Mouse (Mus musculus): ENCODE measurements at regions not wholly inside any gene's neighbourhood (a gene's known extent, or its start where the extent isn't known, plus 50 kb on each side); places are given as distances from the start of the nearest gene placed in this dataset.

DNA sequence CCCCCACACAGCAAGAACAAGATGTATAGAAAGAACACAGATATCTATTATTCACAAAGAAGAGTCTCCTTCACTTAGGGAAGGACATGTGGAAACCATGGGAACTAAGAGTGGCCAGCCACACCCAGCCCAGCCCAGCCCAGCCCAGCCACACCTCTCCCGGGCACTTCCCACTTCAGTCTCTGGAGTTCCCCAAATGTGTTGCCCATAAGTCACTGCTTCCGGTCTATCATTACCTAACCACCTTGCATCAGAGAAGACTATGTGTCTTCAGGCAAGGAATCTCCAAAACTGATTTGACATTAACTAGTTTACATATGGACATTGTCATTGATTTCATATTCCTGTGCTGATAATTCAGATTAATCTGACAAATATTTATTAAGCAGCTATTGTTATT, 147.6 kb downstream of the Nfkbiz start:
- no peak for DNase-seq (ENCODE audit: low spot score)

DNA sequence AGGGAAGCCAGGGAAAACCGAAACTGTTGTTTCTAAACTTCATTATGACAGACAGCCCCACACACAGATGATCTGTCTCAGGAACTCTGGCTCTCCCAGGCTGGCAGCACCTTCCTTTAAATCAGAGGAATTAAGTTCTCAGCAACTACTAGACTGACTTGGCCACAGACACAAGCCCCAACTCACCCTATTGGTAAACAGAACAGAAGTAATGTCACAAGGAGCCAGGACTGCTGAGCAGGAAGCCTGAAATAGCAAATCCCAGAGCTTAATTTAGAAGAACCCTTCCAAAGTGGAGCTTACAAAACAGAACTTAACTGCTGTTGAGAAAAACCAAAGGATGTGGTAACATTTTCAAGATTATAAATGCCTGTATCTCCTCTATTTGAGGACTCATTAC, 174.8 kb downstream of the Nfkbiz start:
- no peak for DNase-seq (ENCODE audit: low spot score)

DNA sequence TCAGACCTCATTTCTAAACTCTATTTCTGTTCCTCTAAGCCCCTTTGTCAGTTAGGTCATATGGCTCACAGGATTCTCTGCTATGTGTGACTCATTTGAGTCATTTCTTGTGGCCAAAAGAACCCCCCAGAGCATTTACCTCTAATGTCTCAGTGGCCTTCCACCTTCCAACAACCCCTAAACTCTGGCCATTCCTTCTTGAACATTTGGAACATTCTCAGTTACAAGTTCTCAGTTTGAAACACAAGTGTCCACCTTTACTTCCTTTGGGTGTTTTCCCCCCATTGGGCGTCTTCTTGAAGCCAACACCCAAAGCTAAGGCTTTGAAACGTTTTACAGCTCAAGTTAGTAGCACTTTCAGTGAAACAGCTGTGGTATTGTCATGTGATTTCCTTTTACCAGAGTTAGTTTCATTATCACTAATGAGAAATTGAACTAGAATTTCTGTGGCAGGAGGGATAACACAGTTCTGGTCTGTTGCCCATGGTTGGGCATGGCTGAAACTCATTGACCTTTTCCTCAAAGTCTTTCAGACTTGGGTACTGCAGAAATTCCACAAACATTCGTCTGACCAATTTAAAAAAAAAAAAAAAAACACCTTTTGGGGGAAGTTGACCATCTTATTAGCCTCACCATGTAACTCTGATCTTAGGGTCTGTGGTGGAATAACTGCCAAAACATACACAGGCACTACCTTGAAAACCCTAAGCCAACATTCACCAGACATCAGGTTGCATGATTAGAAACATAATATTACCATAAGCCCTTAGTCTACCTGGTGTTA, 201.8 kb downstream of the Nfkbiz start:
- DNase-seq (ENCODE audit: low spot score), result no peak

DNA sequence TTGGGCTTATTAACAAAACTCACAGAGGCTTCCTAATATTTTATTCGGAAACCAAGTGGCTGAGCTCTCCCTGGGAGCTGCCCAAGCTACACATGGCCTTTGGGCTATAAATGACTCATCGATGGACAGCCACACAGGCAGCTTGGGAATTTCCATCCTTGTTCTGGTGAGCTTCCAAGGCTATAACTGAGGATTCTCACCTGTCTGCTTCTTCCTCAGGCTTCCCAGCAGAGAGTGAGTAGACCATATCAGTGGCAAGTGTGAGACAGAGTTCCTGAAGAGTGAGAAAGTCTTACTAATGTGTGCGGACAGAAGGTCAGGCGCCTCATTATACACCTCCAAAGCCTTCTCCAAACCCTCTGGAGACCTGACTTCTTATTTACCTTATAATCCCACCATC, 202.5 kb downstream of the Nfkbiz start:
- DNase-seq (ENCODE audit: low spot score), result no peak

DNA sequence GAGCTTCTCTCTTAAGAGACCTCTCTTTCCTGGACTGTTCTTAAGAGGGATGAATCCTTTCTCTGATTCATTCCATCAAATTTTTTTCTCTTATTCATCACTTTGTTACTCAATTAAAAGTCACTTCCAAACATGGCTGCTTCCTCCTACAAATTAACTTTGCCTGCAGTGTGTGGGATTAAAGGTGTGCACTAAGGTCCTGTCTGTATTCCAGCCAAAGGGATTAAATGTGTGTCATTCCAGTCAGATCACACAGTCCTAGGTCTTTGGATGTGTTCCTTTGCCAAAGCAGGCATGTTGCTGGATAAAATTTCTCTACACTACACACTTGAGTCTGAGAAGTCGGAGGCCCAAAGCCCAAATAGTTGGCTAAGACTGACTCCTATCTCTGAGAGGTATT, 204.0 kb downstream of the Nfkbiz start:
- no peak for DNase-seq (ENCODE audit: low spot score)

DNA sequence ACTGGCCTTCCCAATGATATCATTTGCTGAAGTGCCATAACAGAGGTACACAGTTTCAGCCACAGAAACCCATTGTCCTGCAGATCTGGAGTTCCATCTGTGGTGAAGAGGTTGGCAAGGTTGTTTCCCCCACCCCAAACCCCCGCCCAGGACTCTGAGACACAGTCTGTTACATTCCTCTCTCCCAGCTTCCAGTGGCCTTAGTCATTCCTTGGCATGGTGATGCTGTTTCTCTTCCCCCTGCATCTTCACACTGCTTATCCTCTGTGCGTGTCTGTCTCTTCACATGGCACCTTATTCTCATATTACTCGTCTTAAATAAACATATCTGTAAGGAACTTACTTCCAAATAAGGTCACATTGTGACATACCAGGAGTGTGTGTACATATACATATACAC, 206.5 kb downstream of the Nfkbiz start:
- no peak for DNase-seq (ENCODE audit: low spot score)

DNA sequence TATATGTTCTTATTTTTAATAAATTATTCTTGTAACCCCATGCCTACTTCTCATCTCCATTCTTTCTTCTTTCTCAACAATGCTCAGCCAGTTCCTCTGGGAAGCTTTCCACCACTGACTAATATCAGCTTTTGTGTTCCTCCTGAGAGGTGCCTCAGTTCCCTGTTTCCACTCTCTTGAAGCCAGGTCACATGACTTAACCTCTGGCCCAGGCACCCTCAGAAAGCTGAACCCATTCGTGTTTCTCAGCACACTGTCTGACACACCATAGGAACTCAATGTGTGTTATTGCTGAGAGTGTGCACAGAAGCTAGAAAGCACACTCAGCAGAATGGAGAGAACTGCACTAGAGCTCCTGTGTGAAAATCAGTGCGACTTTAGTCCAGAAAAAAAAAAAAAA, 207.1 kb downstream of the Nfkbiz start:
- DNase-seq (ENCODE audit: low spot score), result no peak

DNA sequence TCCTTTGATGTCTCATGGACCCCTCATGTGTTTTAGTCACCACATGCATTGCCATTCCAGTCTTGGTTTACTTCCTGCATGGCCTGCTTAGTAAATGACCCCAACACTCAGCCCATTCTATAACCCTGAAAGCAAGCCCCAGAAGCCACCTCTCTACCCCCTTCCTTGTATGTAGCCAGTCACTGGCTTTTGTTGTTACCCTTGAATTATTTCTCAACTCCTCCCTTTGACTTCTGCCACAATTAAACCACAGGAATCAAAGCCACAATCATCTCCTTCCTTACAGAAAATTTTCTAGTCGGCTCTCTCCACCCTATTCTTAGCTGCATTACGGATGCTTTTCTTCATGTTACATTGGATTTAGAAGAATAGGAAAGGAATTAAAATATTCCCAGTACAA, 207.7 kb downstream of the Nfkbiz start:
- DNase-seq (ENCODE audit: low spot score), result no peak

DNA sequence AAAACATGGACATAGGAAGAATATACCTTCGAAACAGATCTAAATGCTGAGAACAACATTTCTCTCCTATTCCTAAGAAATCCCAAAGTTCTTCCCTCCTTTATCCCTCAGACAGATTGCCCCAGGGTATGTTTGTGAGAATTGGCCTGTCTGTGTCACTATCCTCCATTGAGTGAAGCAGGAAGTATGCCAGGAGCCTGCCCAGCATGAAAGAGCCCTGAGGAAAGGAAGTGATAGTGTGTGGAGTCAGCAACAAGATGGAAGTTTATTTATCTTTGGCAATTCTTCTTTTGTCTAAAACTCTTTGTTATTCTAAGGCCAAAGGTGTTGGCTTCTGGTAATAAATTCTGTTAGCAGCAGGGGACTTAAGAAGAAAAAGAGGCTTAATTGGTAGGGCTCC, 211.2 kb downstream of the Nfkbiz start:
- DNase-seq (ENCODE audit: low spot score), result no peak

DNA sequence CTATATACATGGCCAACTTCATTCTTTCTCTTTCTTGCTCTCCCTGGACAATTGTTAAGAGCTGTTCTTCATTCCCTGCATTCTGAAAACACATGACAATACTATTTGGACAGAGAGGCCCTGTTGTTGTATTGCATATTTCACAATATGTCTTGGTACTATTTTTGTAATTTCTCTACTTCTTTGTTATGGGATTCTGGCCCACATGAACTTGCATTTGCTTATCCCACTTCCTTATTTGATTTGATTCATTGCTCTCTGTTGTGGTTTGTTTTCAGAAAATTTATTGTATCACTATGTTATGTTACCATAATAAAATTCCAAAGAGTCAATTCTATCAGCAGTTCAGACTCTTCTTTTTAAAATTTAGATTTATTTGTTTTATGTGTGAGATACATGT, 215.3 kb downstream of the Nfkbiz start:
- DNase-seq (ENCODE audit: low spot score), result no peak

DNA sequence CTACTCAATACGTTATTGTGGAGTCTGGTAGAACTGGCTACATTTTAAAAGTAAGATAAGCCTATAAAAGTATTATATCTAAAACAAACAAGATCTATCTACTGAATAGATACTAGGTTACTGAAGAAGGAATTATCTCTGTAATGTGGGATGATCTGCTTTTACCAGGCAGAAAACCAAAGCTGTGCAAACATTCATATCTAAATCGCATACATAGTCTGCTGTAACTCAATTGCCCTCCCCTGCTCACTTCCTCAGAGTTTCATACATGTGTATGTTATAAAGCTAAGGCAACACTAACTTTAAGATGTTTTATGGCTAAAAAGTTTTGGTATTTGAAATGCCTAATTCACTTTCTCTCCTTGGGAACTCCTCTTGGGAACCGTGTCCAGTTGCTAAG, 219.0 kb downstream of the Nfkbiz start:
- no peak for DNase-seq (ENCODE audit: low spot score)

DNA sequence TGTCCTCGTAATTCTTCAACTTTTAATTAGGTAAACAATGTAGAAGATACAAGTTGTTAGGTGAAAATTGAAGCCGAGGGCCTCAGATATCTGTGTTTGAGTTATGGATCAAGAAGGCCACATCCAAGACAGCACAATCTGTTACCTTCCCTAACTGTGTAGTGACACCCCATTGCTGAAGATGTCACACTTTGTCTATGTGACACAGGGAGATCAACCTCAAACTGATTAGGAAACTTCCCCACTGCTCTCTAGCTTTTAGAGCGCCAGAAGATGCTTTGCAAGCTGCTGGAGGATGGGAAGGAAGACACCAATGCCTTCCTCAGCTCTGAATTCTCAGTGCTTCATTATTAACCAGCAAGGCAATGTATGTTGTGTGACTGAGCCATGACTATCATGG, 220.7 kb downstream of the Nfkbiz start:
- no peak for DNase-seq (ENCODE audit: low spot score)

DNA sequence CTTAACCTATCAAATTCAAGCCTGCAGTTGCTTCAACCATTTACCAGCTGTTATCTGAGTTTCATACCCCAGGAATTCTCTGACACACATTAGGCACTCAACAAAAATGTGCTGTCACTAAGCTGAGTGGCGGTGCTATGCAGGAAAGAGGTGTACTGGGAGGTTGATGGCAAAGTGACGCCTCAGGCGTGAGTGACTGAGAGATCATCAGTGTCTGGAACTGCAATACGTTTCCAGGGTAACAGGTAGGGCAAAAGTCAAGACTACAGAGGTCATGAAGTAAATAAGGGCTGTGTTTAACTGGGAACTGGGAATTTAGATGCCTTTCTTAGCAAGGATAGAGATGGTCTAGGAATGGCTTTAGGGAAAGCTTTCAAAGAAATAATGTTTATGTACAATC, 221.2 kb downstream of the Nfkbiz start:
- DNase-seq (ENCODE audit: low spot score), result no peak

DNA sequence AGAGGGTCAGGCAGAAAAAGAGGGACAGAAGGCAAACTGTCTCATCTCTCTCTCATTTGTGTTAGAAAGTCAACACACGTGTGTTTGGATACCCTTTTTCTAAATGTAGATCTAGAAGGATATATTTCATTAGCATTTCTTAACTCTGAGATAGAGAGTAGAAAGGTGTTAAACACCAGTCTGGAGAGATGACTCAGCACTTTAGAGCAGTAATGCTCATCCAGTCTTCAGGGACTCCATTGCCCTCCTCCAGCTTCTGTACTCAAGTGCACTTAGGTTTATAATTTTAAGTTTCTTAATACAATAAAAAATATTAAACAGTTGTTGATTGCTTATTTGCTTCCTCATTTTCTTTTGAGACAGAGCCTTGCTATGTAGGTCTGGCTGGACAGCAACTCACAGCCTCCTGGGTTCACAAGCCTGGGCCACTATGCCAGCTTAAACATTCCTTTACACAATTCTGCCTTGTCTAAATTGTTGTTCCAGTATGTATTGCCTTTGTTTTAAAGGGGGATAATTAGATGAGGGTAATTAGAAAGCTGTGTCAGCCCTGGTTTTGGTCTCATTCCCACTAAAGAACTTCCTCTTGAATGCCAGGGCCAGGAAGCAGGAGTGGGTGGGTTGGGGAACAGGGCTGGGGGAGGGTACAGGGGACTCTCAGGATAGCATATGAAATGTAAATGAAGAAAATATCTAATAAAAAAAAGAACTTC, 222.1 kb downstream of the Nfkbiz start:
- DNase-seq (ENCODE audit: low spot score), result no peak

DNA sequence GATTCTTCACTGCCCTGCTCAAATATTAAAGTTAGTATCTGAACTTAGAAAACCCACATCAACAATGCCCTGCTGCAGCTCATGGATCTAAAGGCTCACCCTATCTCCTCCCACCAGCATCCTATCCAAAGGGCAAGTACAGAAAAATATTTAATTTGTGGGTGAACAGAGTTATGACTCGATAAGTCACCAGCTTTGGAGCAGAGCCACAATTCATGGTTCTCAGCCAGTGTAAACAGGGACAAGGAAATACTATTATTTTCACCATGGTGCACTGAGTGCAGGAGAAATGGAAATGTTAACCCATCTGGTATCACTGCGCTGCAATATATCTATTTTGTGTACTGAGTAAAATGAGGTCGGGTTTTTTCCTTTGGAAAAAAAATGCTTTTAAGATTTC, 225.8 kb downstream of the Nfkbiz start:
- DNase-seq (ENCODE audit: low spot score), result no peak

DNA sequence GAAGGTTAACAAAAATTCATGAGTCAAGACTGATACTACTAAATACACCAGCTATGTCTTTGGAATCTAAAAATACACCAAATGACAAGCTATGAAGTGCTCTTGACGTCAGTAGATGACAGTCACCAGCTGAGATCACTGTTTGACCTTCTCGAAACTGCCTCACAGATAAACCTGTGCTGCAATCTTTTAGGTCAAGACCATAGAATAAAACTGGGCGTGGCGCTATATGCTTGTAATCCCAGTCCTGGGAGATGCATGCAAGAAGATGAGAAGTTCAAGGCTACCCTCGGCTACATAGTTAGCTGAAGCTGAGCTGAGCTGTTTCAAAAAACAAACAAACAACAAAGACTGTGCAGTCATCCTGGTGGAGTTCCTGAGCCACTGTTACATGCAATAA, 226.7 kb downstream of the Nfkbiz start:
- DNase-seq (ENCODE audit: low spot score), result no peak

DNA sequence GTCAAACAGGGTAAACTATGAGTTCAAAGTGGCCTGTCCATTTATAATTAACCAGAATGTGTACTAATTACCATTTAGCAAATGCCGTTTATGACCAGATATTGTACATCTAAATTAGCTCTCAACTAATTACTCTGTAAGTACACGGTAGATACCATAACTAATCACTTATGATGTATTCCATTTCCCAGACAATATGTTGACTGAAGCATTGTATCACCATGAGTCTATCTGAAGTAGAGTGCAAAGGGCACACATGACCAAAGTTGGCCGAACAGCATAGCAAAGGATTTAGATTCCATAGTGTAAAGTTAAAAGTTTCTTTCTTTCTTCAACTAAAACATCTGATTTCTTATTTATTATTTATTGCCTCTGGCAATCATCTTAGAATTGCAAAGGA, 227.5 kb downstream of the Nfkbiz start:
- no peak for DNase-seq (ENCODE audit: low spot score)

DNA sequence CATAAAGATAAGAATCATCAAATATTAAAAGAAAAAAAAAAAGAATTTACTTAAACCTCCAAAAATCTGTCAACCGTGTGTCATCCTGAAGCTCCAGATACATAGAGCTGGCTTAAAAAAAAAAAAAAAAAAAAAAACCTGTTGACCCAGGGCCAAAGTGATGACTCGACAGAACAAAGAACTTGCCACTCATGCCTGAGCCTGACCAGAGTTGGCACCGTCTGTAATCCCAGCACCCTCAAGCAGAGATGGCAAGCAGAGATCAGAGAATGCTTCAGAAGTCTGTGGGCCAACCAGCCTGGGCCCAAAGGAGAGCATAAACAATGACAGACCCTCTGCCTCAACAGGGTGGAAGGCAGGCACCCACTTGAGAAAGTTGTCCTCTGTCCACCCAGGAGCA, 230.3 kb downstream of the Nfkbiz start:
- no peak for DNase-seq (ENCODE audit: low spot score)

DNA sequence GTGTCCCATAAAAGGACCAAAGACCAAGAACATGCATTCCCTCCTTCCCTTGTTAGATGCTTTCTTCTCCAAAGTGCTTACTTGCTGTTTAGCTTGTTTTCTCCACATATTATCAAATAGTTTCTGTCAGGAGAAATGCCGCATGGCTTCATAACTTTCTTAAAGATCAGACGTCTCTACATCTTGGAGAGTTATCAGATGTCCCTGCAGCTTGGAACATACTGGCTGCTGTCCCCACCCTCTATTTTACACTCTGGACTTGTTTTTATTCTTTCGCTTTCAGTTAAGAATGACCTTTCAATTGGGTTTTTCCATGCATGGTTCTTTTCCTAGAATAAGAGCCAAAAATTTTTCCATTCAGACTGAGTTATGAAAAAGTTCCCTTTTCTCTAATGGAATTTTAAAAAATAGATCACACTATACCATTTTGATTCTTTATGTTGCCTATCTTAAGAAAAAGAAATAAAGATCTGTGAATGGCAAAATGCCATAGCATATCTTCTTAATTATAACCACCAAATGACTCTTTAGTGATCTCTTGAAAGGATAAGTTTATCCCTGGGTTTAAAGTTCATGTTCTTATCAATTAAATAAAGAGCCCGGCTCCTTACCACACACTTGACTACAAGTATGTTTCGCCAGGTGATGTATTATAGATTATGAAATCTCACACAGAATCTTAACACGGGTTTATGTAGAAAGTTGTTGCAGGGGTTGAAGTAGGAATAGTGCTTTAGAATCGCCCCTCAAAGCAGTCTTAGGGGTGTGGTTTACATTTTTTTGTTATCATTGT, 232.1 kb downstream of the Nfkbiz start:
- no peak for DNase-seq (ENCODE audit: low spot score)

DNA sequence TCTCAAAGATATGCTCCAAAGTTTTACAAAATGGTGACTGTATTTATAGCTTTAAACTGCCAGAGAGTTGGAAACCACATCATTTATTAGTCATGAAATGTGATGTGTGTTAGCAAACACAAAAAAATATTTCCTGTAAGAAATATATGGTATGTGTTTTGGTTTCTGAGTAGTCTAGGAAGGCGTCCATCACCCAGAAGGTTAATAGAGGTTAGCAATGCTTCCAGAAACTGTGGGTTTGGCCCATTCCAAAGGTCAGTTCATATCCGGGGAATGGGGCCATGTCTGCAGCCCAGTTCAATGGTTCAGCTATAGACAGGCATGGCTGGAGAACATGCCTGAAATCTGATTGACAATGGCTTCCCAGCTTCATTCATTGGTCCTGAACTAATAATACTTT, 235.1 kb downstream of the Nfkbiz start:
- no peak for DNase-seq (ENCODE audit: low spot score)

DNA sequence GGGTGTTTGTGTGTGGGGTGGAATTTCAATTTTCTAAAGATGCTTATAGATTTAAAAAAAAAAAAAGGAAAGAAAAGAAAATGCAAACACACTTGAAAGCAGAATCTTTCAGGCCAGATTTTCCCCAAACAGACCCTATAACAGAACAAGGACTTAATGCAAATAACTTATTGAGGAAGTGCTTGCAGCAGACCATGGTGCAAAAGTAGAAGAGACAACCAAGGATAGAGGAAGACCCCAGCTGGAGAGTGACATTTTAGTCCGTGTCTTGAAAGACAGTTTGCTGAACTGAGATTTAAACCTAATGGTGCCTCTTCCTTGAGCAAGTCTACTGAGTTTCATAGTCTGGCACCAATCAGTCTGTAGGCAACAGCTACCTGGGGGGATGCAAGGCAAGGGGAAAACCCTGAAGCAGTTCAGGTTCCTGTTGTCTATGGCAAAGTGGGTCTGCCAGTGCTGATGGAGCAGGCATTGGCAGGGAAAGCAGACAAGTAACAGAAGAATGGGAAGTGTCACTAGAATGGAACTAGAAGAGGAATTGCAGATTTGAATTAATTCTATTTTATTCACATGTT, 249.2 kb downstream of the Nfkbiz start:
- no peak for DNase-seq (ENCODE audit: low spot score)

DNA sequence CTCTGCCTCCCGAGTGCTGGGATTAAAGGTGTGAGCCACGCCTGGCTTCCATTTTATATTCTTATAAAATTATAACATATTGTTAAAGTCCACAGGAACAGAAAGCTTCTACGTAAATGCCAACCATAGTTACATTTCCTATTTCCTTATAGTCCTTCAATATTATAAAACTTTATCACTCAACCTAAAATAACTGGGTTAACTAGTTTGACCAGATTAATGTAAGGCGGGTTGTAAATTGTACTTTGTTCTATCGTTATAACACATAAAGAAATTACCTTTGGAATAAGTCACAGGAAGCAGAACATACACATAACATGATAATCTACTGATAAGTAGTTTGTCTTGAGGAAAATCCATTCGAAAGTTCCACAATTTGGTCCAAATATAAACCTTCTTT, 251.6 kb downstream of the Nfkbiz start:
- no peak for DNase-seq (ENCODE audit: low spot score)
